Mouse (Mus musculus): ENCODE data around the gene Ecel1. TPM values are rescaled to one million over a fixed set of nuclear protein-coding genes. Genes with fewer than 3 reads are reported as not detected.

Ecel1 gene
- total and polyA plus RNA-seq, 2 experiments from 2014 or later: 15.8 to 18.9 TPM

GRCm38 (mm10) chr1:87186261-87187036, 30.1 kb upstream of the Ecel1 start:
- peak; percentile 28; the same call in 1 of the 2 replicates for ATAC-seq (ENCODE audit: low FRiP score)
- 2% methylated on average over 54 of the region's 54 CpGs for WGBS
- Histone ChIP-seq H3K36me3 (ENCODE audit: insufficient read depth, low read length) (no peaks in the 10 kb centered on the region), H3K9me3 (ENCODE audit: low read length) (no peaks in the 10 kb centered on the region), H3K4me2 (ENCODE audit: low read depth, low read length, poor library complexity, severe bottlenecking) (peak overlapping the region; percentile 93), H3K9ac (replicated peaks; ENCODE audit: low read length, poor library complexity, severe bottlenecking) (peak overlapping the region; percentile 33), H3K27ac (ENCODE audit: low read depth, low read length) (no peak overlapping the region), H3K4me1 (ENCODE audit: insufficient read depth, low read length) (no peaks in the 10 kb centered on the region), H3K4me3 (ENCODE audit: low read depth, low read length) (peak overlapping the region; percentile 48), H3K27me3 (ENCODE audit: insufficient read depth, low read length) (peaks cover 22% of the 10 kb centered on the region)
- TF ChIP-seq CTCF (IDR thresholded peaks at IDR 0.05): no peak
- DNase-seq (ENCODE audit: low spot score): no peak

GRCm38 (mm10) chr1:87185526-87185925, 29.2 kb upstream of the Ecel1 start:
- WGBS: 11% methylated on average over 13 of the region's 13 CpGs
- Histone ChIP-seq H3K4me2 (ENCODE audit: low read depth, low read length, poor library complexity, severe bottlenecking) (no peak overlapping the region), H3K4me3 (ENCODE audit: low read depth, low read length) (no peak overlapping the region), H3K9ac (replicated peaks; ENCODE audit: low read length, poor library complexity, severe bottlenecking) (0 out of 2 replicates have a peak overlapping the region, but pooled peaks have one; percentile 33), H3K9me3 (ENCODE audit: low read length) (no peaks in the 10 kb centered on the region), H3K27me3 (ENCODE audit: insufficient read depth, low read length) (peaks cover 22% of the 10 kb centered on the region), H3K36me3 (ENCODE audit: insufficient read depth, low read length) (no peaks in the 10 kb centered on the region), H3K27ac (ENCODE audit: low read depth, low read length) (no peak overlapping the region), H3K4me1 (ENCODE audit: insufficient read depth, low read length) (no peaks in the 10 kb centered on the region)
- TF ChIP-seq CTCF (IDR thresholded peaks at IDR 0.05): no peak
- ATAC-seq (ENCODE audit: low FRiP score) (no peak), DNase-seq (ENCODE audit: low spot score) (no peak)

GRCm38 (mm10) chr1:87184751-87185139, 28.4 kb upstream of the Ecel1 start:
- Histone ChIP-seq H3K27ac (ENCODE audit: low read depth, low read length) (no peak overlapping the region), H3K4me3 (ENCODE audit: low read depth, low read length) (0 out of 2 replicates have a peak overlapping the region, but pooled peaks have one; percentile 9), H3K4me1 (ENCODE audit: insufficient read depth, low read length) (no peaks in the 10 kb centered on the region), H3K27me3 (ENCODE audit: insufficient read depth, low read length) (peaks cover 22% of the 10 kb centered on the region), H3K9me3 (ENCODE audit: low read length) (no peaks in the 10 kb centered on the region), H3K4me2 (ENCODE audit: low read depth, low read length, poor library complexity, severe bottlenecking) (peak overlapping the region; percentile 41), H3K9ac (replicated peaks; ENCODE audit: low read length, poor library complexity, severe bottlenecking) (no peak overlapping the region), H3K36me3 (ENCODE audit: insufficient read depth, low read length) (no peaks in the 10 kb centered on the region)
- WGBS: 4% methylated on average over 20 of the region's 20 CpGs
- DNase-seq (ENCODE audit: low spot score) (peak; percentile 76), ATAC-seq (ENCODE audit: low FRiP score) (peak; percentile 43; the same call in 1 of the 2 replicates)
- peak; percentile 73 for TF ChIP-seq CTCF (IDR thresholded peaks at IDR 0.05)

- Histone ChIP-seq H3K4me3 (ENCODE audit: low read depth, low read length) (0 out of 2 replicates have a peak overlapping the region, but pooled peaks have one; percentile 9), H3K27me3 (ENCODE audit: insufficient read depth, low read length) (peaks cover 22% of the 10 kb centered on the region)
Measured at GRCm38 (mm10) chr1:87183998-87184750, 27.9 kb upstream of the Ecel1 start.

GRCm38 (mm10) chr1:87183013-87183412, 26.7 kb upstream of the Ecel1 start, which contains the start of gene Prss56:
Gene Prss56 (plus strand): TSS chr1:87183313.
- no peak for ATAC-seq (ENCODE audit: low FRiP score)
- no peak within 1 kb of the TSS for H3K27ac ChIP-seq (ENCODE audit: low read depth, low read length)
- WGBS: 65% methylated on average over 9 of the region's 9 CpGs

More at GRCm38 (mm10) chr1:87183998-87184750, 27.9 kb upstream of the Ecel1 start:
- Histone ChIP-seq H3K9ac (replicated peaks; ENCODE audit: low read length, poor library complexity, severe bottlenecking) (no peak overlapping the region), H3K4me1 (ENCODE audit: insufficient read depth, low read length) (no peaks in the 10 kb centered on the region), H3K36me3 (ENCODE audit: insufficient read depth, low read length) (no peaks in the 10 kb centered on the region), H3K4me2 (ENCODE audit: low read depth, low read length, poor library complexity, severe bottlenecking) (peak overlapping the region; percentile 41), H3K9me3 (ENCODE audit: low read length) (no peaks in the 10 kb centered on the region), H3K27ac (ENCODE audit: low read depth, low read length) (no peak overlapping the region)
- TF ChIP-seq CTCF (IDR thresholded peaks at IDR 0.05): peak; percentile 45
- 32% methylated on average over 15 of the region's 15 CpGs for whole genome bisulfite sequencing
- DNase-seq (ENCODE audit: low spot score): no peak
- ATAC-seq (ENCODE audit: low FRiP score): 0 out of 2 replicates have a peak, but pooled peaks have one; percentile 13

More at GRCm38 (mm10) chr1:87183013-87183412, 26.7 kb upstream of the Ecel1 start, which contains the start of gene Prss56:
- Histone ChIP-seq H3K4me3 (ENCODE audit: low read depth, low read length) (no peak within 1 kb of the TSS), H3K9ac (replicated peaks; ENCODE audit: low read length, poor library complexity, severe bottlenecking) (no peak within 1 kb of the TSS), H3K36me3 (ENCODE audit: insufficient read depth, low read length) (no peaks in the 10 kb centered on the region), H3K9me3 (ENCODE audit: low read length) (no peaks in the 10 kb centered on the region), H3K27me3 (ENCODE audit: insufficient read depth, low read length) (peaks cover 19% of the 10 kb centered on the region), H3K4me1 (ENCODE audit: insufficient read depth, low read length) (no peaks in the 10 kb centered on the region), H3K4me2 (ENCODE audit: low read depth, low read length, poor library complexity, severe bottlenecking) (no peak within 1 kb of the TSS)
- TF ChIP-seq CTCF (IDR thresholded peaks at IDR 0.05): no peak
- DNase-seq (ENCODE audit: low spot score): no peak

All from midbrain, postnatal 0 days (tissue).